Mouse (Mus musculus): ENCODE measurements around the gene Smg6.

Smg6 gene

GRCm38 (mm10) chr11:74929111-74929510 lies 3.5 kb downstream of the Smg6 start:
- no peak for DNase-seq (ENCODE audit: low spot score)

GRCm38 (mm10) chr11:74930391-74930790 lies 4.8 kb downstream of the Smg6 start:
- no peak for DNase-seq (ENCODE audit: low spot score)

- peak; percentile 14 for DNase-seq (ENCODE audit: low spot score)
Observed at GRCm38 (mm10) chr11:74946348-74946747, 20.7 kb downstream of the Smg6 start.

- no peak for DNase-seq (ENCODE audit: low spot score)
Observed at GRCm38 (mm10) chr11:74954901-74955300, 29.3 kb downstream of the Smg6 start.

GRCm38 (mm10) chr11:74956006-74956405 lies 30.4 kb downstream of the Smg6 start:
- no peak for DNase-seq (ENCODE audit: low spot score)

GRCm38 (mm10) chr11:74957600-74957999 lies 32.0 kb downstream of the Smg6 start:
- DNase-seq (ENCODE audit: low spot score): no peak

- DNase-seq (ENCODE audit: low spot score): no peak
Observed at GRCm38 (mm10) chr11:74959501-74959900, 33.9 kb downstream of the Smg6 start.

GRCm38 (mm10) chr11:74960031-74960551 lies 34.5 kb downstream of the Smg6 start:
- no peak for DNase-seq (ENCODE audit: low spot score)

- no peak for DNase-seq (ENCODE audit: low spot score)
Observed at GRCm38 (mm10) chr11:74961953-74962352, 36.3 kb downstream of the Smg6 start.

- no peak for DNase-seq (ENCODE audit: low spot score)
Observed at GRCm38 (mm10) chr11:74962846-74963407, 37.3 kb downstream of the Smg6 start.

GRCm38 (mm10) chr11:74965516-74965915 lies 39.9 kb downstream of the Smg6 start:
- DNase-seq (ENCODE audit: low spot score): no peak

GRCm38 (mm10) chr11:74973290-74974157 lies 47.9 kb downstream of the Smg6 start:
- DNase-seq (ENCODE audit: low spot score): no peak

- DNase-seq (ENCODE audit: low spot score): no peak
Observed at GRCm38 (mm10) chr11:74974615-74975014, 49.0 kb downstream of the Smg6 start.

- no peak for DNase-seq (ENCODE audit: low spot score)
Observed at GRCm38 (mm10) chr11:74976835-74977687, 51.4 kb downstream of the Smg6 start.

GRCm38 (mm10) chr11:74981464-74981863 lies 55.8 kb downstream of the Smg6 start:
- peak; percentile 76 for DNase-seq (ENCODE audit: low spot score)

- DNase-seq (ENCODE audit: low spot score): no peak
Observed at GRCm38 (mm10) chr11:74982241-74982640, 56.6 kb downstream of the Smg6 start.

- DNase-seq (ENCODE audit: low spot score): no peak
Observed at GRCm38 (mm10) chr11:74988162-74988561, 62.5 kb downstream of the Smg6 start.

GRCm38 (mm10) chr11:74989047-74989446 lies 63.4 kb downstream of the Smg6 start:
- no peak for DNase-seq (ENCODE audit: low spot score)

- DNase-seq (ENCODE audit: low spot score): no peak
Observed at GRCm38 (mm10) chr11:74990501-74990900, 64.9 kb downstream of the Smg6 start.

- no peak for DNase-seq (ENCODE audit: low spot score)
Observed at GRCm38 (mm10) chr11:74991290-74991689, 65.7 kb downstream of the Smg6 start.

GRCm38 (mm10) chr11:74992427-74992987 lies 66.9 kb downstream of the Smg6 start:
- no peak for DNase-seq (ENCODE audit: low spot score)

GRCm38 (mm10) chr11:74994141-74994540 lies 68.5 kb downstream of the Smg6 start:
- no peak for DNase-seq (ENCODE audit: low spot score)

Data from ovary, postnatal 14 days (tissue).